Mouse (Mus musculus) lung, adult 2 months (tissue): ENCODE measurements around the gene Clec2e. TPM values are rescaled to one million over a fixed set of nuclear protein-coding genes. Genes with fewer than 3 reads are reported as not detected.
"Not testable (repeated sequence)": the region's sequence is repeated elsewhere in the genome, so short reads cannot be mapped to it uniquely, and the experiment has no call there.

Source experiments
- DNase-seq: peaks from one replicate; pipeline ENCODE4 v3.0.0; 2022
- H3K4me1 ChIP-seq: fragments of 200-500 bp; 2 replicates; pipeline ENCODE4 v1.6.1; 2011; ENCODE audit warnings: low read length; ENCODE audit not compliant: control insufficient read depth, insufficient read depth
- H3K4me3 ChIP-seq: fragments of 200-500 bp; replicated peaks from 2 replicates; pipeline ENCODE3; 2011; ENCODE audit warnings: low read depth, mild to moderate bottlenecking, control low read depth, low read length; ENCODE audit errors: extremely low read depth
- CTCF ChIP-seq: fragments of 200-500 bp; IDR thresholded peaks from 2 replicates; pipeline ENCODE4 v1.5.1; 2011; ENCODE audit warnings: mild to moderate bottlenecking, low read length, control low read depth; ENCODE audit not compliant: insufficient read depth
- POLR2A ChIP-seq: fragments of 200-500 bp; IDR thresholded peaks from 2 replicates; pipeline ENCODE4 v1.6.1; 2011; ENCODE audit warnings: low read depth, mild to moderate bottlenecking, control low read depth, low read length, borderline replicate concordance; ENCODE audit errors: extremely low read depth
- WGBS: fragments of 180-500 bp; shearing (Covaris S2); methylation state at CpG from one replicate; pipeline ENCODE4 v1.1.7; 2018; 5-methylcytosine and 5-hydroxymethylcytosine counted together
- polyA plus RNA-seq: library from polyadenylated mRNA; depleted of rRNA; stranded (reverse); fragments of >200 nt; gene quantifications from 2 replicates; pipeline ENCODE4 v1.2.3, GENCODE M21; 2012; rRNA removed

Clec2e gene
- 0.09 and 0.12 TPM in 2 replicates for polyA plus RNA-seq

DNA sequence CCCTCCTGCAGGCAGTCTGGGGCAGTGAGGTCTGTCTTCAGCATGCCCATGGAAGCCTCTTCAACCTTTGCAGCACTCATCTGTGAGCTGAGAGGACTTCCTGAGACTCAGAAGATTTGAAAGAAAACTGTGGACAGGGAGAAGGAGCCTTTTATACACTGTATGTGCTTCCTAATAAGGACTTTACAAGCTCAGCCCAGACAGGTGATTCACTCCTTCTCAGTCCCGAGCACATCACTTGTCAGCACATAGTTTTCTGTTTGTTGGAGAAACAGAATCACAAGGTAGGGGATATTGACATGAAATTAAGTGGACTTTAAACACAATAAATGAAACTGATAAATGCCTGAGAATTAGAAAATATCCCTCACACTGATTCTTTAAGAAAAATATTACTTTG, at the start of gene Clec2e:
Gene Clec2e (minus strand): TSS at position 120 of the 400 bp plus-strand sequence.
- 66% methylated on average over 1 of the region's 1 CpGs for WGBS
- not testable (repeated sequence) for DNase-seq, H3K4me3 ChIP-seq
- H3K4me1 ChIP-seq = peaks cover 12% of the 10 kb centered on the region

DNA sequence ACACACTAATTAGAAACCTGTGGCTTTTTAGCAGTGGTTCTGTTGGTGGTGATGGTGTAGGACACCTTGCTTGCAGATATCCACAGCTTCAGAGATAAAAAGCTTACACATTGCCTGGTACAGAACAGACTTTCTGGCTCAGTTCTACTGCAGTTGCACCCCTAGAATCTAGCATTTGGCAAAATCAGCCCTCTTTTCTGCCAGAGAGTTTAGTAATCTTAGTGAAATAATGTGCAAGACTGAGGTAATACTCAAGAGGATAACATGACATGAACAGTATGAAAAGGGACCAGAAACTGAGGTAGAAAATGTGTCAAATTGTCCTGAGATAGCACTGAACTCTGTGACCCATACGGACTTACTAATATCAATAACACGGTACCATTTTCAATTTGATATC, 46.1 kb upstream of the Clec2e start:
- Histone ChIP-seq H3K4me1 (no peaks in the 10 kb centered on the region), H3K4me3 (no peak overlapping the region)
- 87% methylated on average over 2 of the region's 2 CpGs for WGBS
- DNase-seq = no peak
- TF ChIP-seq CTCF (no peak), POLR2A (no peak)

DNA sequence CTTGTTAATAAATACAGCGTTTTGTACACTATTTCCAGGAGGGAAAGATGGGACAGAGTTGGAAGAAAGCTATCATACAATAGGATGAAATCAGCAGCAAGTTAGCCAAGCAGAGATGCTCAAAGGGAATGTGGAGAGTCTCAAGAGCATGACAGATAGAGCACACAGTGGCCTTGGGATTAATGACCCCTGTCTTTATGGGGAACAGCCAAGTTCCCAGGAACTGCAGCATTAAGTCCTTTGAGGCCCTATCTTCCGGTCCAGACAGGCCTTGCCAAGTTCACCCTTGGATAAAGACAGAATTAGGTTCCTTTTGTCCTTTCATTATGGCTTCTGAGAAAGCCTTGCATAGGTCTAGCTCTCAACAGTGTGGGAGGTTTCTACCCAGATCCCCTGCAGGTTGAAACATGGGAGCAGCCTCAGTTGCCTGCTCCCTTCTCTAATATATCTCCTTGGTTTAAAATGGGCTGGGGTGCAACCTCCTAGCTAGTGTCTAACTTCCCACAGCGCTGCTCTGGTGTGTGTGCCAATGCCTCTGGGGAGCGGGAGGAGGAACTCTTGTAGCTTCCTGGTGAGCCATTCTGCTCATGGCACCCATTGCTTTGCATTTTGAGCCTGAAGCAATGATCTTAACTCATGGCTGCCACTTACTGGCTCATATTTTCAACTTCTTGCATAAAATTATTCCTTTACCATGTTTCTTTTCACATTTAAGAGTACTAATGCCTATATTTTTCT, 32.1 kb upstream of the Clec2e start:
- no peak for DNase-seq
- Histone ChIP-seq H3K4me3 (no peak overlapping the region), H3K4me1 (peaks cover 7% of the 10 kb centered on the region)
- 61% methylated on average over 4 of the region's 4 CpGs for WGBS
- TF ChIP-seq POLR2A (no peak), CTCF (no peak)

DNA sequence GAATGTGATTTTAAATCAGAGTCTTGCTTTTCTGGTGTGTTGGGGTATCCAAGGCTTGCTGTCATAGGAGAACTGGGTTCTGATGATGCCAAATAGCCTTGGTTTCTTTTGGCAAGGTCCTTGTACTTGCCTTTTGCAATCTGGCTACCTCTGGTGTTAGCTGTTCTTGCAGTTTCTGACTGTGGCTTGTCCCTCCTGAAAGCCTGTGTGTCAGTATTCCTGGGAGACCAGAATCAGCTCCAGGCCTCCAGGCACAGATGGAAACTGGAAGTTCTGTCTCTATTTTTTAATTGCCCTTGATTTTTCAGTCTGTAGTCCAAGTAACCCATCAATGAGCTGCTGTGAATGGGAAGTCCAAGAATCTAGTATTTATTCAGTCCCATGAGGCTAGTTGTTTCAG, 26.1 kb upstream of the Clec2e start:
- DNase-seq = no peak
- TF ChIP-seq CTCF (no peak), POLR2A (no peak)
- H3K4me3 ChIP-seq = no peak overlapping the region
- peaks cover 10% of the 10 kb centered on the region for H3K4me1 ChIP-seq

DNA sequence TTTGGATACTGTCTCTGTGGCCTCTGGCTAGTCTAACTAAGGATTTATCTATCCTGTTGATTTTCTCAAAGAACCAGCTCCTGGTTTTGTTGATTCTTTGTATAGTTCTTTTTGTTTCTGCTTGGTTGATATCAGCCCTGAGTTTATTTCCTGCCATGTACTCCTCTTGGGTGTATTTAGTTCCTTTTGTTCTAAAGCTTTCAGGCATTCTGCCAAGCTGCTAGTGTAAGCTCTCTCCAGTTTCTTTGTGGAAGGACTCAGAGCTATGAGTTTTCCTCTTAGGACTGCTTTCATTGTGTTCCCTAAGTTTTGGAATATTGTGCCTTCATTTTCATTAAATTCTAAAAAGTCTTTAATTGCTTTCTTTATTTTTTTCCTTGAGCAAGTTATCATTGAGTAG, 23.8 kb upstream of the Clec2e start:
- H3K4me1 ChIP-seq, DNase-seq, H3K4me3 ChIP-seq: not testable (repeated sequence)

DNA sequence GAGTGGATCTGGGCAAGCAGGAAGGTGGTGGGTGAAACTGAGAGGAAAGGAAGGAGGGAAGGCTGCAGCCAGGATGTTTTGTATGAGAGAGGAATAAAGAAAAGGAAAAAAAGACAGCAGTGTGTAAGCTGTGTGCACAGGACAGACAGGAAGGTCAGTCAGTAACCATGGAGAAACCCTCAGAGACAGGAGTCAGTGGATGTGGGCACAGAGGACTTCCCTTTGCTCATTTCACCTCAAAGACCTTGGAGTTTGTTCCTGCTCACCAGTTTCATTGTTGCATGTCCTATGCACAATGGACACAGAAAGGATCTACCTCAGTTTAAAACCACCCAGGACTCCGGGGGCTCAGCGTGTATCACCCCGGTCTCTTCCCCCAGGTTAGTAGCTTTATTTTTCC, 15.5 kb upstream of the Clec2e start:
- no peak for DNase-seq
- WGBS = 91% methylated on average over 3 of the region's 3 CpGs
- Histone ChIP-seq H3K4me3 (no peak overlapping the region), H3K4me1 (peaks cover 9% of the 10 kb centered on the region)
- TF ChIP-seq CTCF (no peak), POLR2A (no peak)

DNA sequence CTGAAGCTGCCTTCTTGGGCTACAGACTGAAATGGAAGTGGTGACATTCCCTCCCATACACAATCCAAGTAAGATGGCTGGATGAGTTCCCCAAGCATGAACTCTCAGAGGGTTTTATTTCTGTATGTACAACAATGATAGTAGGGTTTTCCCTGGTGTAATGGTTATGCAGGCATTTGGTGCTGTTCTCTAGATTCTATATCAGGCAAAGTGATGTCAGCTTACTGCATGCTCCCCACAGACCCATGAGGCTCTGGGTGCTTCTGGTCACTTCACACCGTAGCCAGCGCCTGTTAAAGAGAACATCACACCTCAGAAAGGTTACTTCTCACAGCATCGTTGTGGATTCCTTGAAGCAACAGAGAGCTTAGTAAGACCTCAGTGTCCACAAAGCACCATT, 13.5 kb upstream of the Clec2e start:
- not testable (repeated sequence) for DNase-seq, H3K4me1 ChIP-seq, H3K4me3 ChIP-seq
- WGBS = 87% methylated on average over 3 of the region's 3 CpGs

DNA sequence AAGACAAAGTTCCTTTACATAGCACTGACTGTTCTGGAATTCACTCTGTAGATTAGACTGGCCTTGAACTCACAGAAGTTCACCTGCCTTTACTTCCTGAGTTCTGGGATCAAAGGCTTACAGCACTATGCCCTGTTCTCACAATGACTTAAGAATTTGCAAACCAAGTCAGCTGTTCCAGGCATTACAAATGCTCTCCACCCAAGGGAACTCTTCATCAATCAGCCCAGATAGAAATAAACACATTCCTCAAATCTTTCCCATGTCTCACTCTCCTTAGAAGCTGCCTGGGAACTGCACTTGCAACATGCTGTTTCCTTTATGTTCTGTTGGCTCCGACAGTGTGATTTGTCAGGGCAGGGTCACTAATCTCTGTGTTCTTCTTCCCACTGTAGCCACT, 13.1 kb upstream of the Clec2e start:
- WGBS = 22% methylated on average over 1 of the region's 1 CpGs
- TF ChIP-seq CTCF (no peak), POLR2A (no peak)
- no peak for DNase-seq
- Histone ChIP-seq H3K4me1 (peaks cover 9% of the 10 kb centered on the region), H3K4me3 (no peak overlapping the region)

DNA sequence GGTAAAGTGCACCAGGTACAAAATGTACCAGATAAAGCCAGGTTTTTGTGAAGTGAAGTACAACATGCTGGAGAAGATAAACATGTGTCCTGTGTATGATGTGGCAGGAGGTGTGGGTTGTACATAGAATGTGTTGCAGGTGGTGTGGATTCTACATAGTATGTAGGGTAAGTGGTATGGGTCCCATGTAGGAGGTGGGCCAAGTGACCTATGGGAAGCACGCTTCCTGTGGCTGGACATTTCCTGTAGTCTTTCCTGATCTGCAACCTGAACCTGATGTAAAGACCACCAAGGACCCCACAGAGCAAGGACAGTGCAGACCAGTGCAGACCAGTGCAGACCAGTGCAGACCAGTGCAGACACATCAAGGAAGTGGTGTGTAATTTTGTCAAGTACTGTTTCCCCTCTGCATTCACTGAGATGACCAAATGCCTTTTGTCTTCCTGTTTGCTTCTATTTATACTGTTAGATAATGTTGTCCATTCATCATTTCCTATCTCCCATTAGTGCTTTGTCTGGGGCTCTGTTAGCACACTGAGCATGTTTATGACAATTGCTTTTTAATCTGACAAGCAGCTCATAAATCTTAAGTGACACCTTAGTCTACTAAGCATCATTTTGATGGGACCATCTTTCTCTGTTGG, 12.4 kb upstream of the Clec2e start:
- TF ChIP-seq POLR2A (no peak), CTCF (no peak)
- DNase-seq = no peak
- no peak overlapping the region for H3K4me3 ChIP-seq
- peaks cover 9% of the 10 kb centered on the region for H3K4me1 ChIP-seq
- WGBS = 65% methylated on average over 1 of the region's 1 CpGs

DNA sequence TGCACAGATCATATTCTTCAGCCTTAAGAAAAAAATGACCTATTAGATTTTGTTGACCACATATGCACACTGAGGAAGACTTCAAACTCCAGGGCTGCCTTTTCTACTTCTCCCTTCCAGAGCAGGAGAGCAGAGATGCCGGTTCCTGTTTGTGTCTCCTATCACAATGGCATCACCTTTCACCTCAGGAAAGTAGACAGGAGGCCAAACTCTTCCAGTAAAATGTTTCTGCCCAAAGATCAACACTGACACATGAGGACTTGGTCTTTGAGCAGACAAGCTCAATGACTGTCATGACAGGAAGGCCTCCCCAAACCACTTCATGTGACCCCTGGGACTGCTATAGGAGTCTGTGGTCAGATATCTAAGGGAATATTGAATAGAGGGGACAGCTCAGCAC, 11.8 kb upstream of the Clec2e start:
- Histone ChIP-seq H3K4me3 (no peak overlapping the region), H3K4me1 (peaks cover 9% of the 10 kb centered on the region)
- 24% methylated on average over 1 of the region's 1 CpGs for WGBS
- DNase-seq = no peak
- no peak for TF ChIP-seq CTCF
- no peak for TF ChIP-seq POLR2A
